Mouse (Mus musculus): ENCODE results near the gene Ttc8.
A peak's percentile ranks its signal among the peaks of the same experiment; 100 is the strongest.

Gene Ttc8

GRCm38 (mm10) chr12:98973461-98973860 lies 53.1 kb downstream of the Ttc8 start:
- no peak for DNase-seq (ENCODE audit: low read depth)

GRCm38 (mm10) chr12:98974157-98974804 lies 53.9 kb downstream of the Ttc8 start:
- no peak for DNase-seq (ENCODE audit: low read depth)

GRCm38 (mm10) chr12:98981081-98981480 lies 60.7 kb downstream of the Ttc8 start:
- DNase-seq (ENCODE audit: low read depth), result no peak

GRCm38 (mm10) chr12:98984785-98985184 lies 64.4 kb downstream of the Ttc8 start:
- no peak for DNase-seq (ENCODE audit: low read depth)

GRCm38 (mm10) chr12:98991076-98991829 lies 70.9 kb downstream of the Ttc8 start:
- no peak for DNase-seq (ENCODE audit: low read depth)

- no peak for DNase-seq (ENCODE audit: low read depth)
These were observed 71.4 kb downstream of the Ttc8 start for GRCm38 (mm10) chr12:98991830-98992216.

- DNase-seq (ENCODE audit: low read depth), result no peak
These were observed 73.4 kb downstream of the Ttc8 start for GRCm38 (mm10) chr12:98993736-98994135.

- DNase-seq (ENCODE audit: low read depth), result no peak
These were observed 74.0 kb downstream of the Ttc8 start for GRCm38 (mm10) chr12:98994366-98994765.

GRCm38 (mm10) chr12:98995881-98996280 lies 75.5 kb downstream of the Ttc8 start:
- no peak for DNase-seq (ENCODE audit: low read depth)

- DNase-seq (ENCODE audit: low read depth), result no peak
These were observed 76.2 kb downstream of the Ttc8 start for GRCm38 (mm10) chr12:98996581-98996988.

- peak; percentile 38 for DNase-seq (ENCODE audit: low read depth)
These were observed 76.7 kb downstream of the Ttc8 start for GRCm38 (mm10) chr12:98997046-98997445.

GRCm38 (mm10) chr12:98998662-98999428 lies 78.5 kb downstream of the Ttc8 start:
- no peak for DNase-seq (ENCODE audit: low read depth)

GRCm38 (mm10) chr12:99000310-99000709 lies 79.9 kb downstream of the Ttc8 start:
- no peak for DNase-seq (ENCODE audit: low read depth)

- DNase-seq (ENCODE audit: low read depth), result no peak
These were observed 82.7 kb downstream of the Ttc8 start for GRCm38 (mm10) chr12:99003046-99003445.

- no peak for DNase-seq (ENCODE audit: low read depth)
These were observed 84.4 kb downstream of the Ttc8 start for GRCm38 (mm10) chr12:99004752-99005151.

- DNase-seq (ENCODE audit: low read depth), result no peak
These were observed 88.4 kb downstream of the Ttc8 start for GRCm38 (mm10) chr12:99008786-99009185.

- no peak for DNase-seq (ENCODE audit: low read depth)
These were observed 89.1 kb downstream of the Ttc8 start for GRCm38 (mm10) chr12:99009430-99009829.

GRCm38 (mm10) chr12:99010044-99010443 lies 89.7 kb downstream of the Ttc8 start:
- DNase-seq (ENCODE audit: low read depth), result no peak

GRCm38 (mm10) chr12:99011161-99011861 lies 90.9 kb downstream of the Ttc8 start:
- no peak for DNase-seq (ENCODE audit: low read depth)

- DNase-seq (ENCODE audit: low read depth), result no peak
These were observed 95.5 kb downstream of the Ttc8 start for GRCm38 (mm10) chr12:99015870-99016269.

GRCm38 (mm10) chr12:99024430-99024960 lies 104.1 kb downstream of the Ttc8 start:
- DNase-seq (ENCODE audit: low read depth), result no peak

GRCm38 (mm10) chr12:99026291-99026690 lies 105.9 kb downstream of the Ttc8 start:
- DNase-seq (ENCODE audit: low read depth), result no peak

Data from c-Kit-positive CD71-positive TER-119-negative erythroid progenitor cells, embryonic 14.5 days (primary cell).